ENCODE assay signal across 9 mouse cellular contexts in the genomic region with DNA sequence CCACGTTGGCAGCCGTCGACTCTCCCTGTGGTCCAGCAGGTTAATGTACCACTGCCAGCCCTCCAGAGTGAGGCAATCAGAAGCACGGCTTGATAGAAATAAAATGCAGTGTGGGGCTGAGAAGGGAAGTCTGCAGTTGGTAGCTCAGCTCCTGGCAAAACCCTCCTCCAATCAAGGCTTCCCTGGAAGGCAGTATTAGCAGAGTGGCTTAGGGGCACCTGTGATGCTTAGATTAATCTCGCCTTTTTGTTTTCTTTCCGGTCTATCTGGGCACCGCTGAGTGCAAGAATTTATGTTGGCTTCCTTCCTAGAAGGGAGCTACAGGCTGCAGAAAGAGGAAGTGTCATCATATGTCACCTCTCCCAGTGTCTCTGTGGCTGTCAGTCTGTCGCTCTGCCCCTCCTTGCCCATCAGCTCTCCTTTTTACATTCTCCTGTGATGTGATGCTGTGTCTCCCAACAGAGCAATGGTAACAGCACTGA.
DNase-seq lines count a peak whose midpoint lies in the region; ATAC-seq lines count a peak whose summit lies in the region.
"Had no signal": no experiment of that assay in that cellular context is flagged by ENCODE, and none has a peak within 500 bp of the region (broad histone marks: within the 10 kb centered on the region; RNA-seq: fewer than 3 reads in every experiment).

No protein-coding gene starts in this region.

- peak; percentile 53; the same call in 1 of the 2 replicates for ATAC-seq in heart, embryonic 12.5 days (ENCODE audit: insufficient number of reproducible peaks, low FRiP score)
- peak; percentile 45; the same call in 1 of the 2 replicates for ATAC-seq in midbrain, embryonic 15.5 days (replicated peaks)

- H3K9ac ChIP-seq in heart, embryonic 12.5 days, result no peak overlapping the region
- H3K9ac ChIP-seq in midbrain, embryonic 15.5 days, result no peak overlapping the region

- no peak for DNase-seq in heart, embryonic 10.5 days (ENCODE audit: low spot score)
- peak; percentile 66 for DNase-seq in left cerebral cortex, postnatal 4 days
- DNase-seq in left cerebral cortex, postnatal 10 days (ENCODE audit: extremely low spot score in 1 of 2, low spot score in 2 of 2), result no peak
- DNase-seq in cerebellum, postnatal 25 days, result peak; percentile 84 to 87
- no peak for DNase-seq in gastrocnemius, postnatal 14 days
- no peak for DNase-seq in spleen, adult 12 weeks (ENCODE audit: low spot score)
- DNase-seq: adrenal gland, adult 8-10 months had no signal

- no peak overlapping the region for H3K4me3 ChIP-seq in heart, embryonic 12.5 days
- H3K4me3 ChIP-seq in heart, embryonic 10.5 days, result no peak overlapping the region
- H3K4me3 ChIP-seq in midbrain, embryonic 15.5 days, result no peak overlapping the region

- H3K4me1 ChIP-seq in heart, embryonic 12.5 days (replicated peaks), result peaks cover 22% of the 10 kb centered on the region
- H3K4me1 ChIP-seq in heart, embryonic 10.5 days, result peaks cover 15% of the 10 kb centered on the region
- peaks cover 11% of the 10 kb centered on the region for H3K4me1 ChIP-seq in midbrain, embryonic 15.5 days

- 13% methylated on average over 8 of the region's 8 CpGs for WGBS in heart, embryonic 12.5 days
- 17% methylated on average over 8 of the region's 8 CpGs for WGBS in heart, embryonic 10.5 days
- WGBS in midbrain, embryonic 15.5 days, result 23% methylated on average over 8 of the region's 8 CpGs

- H3K36me3 ChIP-seq in heart, embryonic 12.5 days, result no peaks in the 10 kb centered on the region
- no peaks in the 10 kb centered on the region for H3K36me3 ChIP-seq in heart, embryonic 10.5 days
- H3K36me3 ChIP-seq in midbrain, embryonic 15.5 days (replicated peaks), result no peaks in the 10 kb centered on the region

- peak overlapping the region; percentile 46 for H3K4me2 ChIP-seq in heart, embryonic 12.5 days
- no peak overlapping the region for H3K4me2 ChIP-seq in midbrain, embryonic 15.5 days

- H3K9me3 ChIP-seq in heart, embryonic 12.5 days (replicated peaks), result no peaks in the 10 kb centered on the region
- H3K9me3 ChIP-seq in heart, embryonic 10.5 days, result no peaks in the 10 kb centered on the region
- no peaks in the 10 kb centered on the region for H3K9me3 ChIP-seq in midbrain, embryonic 15.5 days

- 0 out of 2 replicates have a peak overlapping the region, but pooled peaks have one; percentile 16 for H3K27ac ChIP-seq in heart, embryonic 12.5 days (ENCODE audit: poor library complexity, severe bottlenecking)
- no peak overlapping the region for H3K27ac ChIP-seq in heart, embryonic 10.5 days
- H3K27ac ChIP-seq in midbrain, embryonic 15.5 days, result peak overlapping the region; percentile 35

- intact Hi-C loops in left cerebral cortex, postnatal 4 days (cut with DNase I), result no loop called here
- intact Hi-C loops in left cerebral cortex, postnatal 10 days (cut with DNase I), result no loop called here
- intact Hi-C loops in gastrocnemius, postnatal 14 days (cut with DNase I; ENCODE audit: low total_unique reads), result no loop called here

- H3K27me3 ChIP-seq in heart, embryonic 12.5 days (replicated peaks), result no peaks in the 10 kb centered on the region
- no peaks in the 10 kb centered on the region for H3K27me3 ChIP-seq in heart, embryonic 10.5 days (ENCODE audit: insufficient read depth, poor library complexity, severe bottlenecking)
- H3K27me3 ChIP-seq in midbrain, embryonic 15.5 days (replicated peaks), result no peaks in the 10 kb centered on the region

Comparison
In these comparisons a context has a peak if more than half of its experiments do, and no peak if none do; other contexts are left out.
1. DNase-seq: peak in left cerebral cortex, postnatal 4 days (single experiment) and cerebellum, postnatal 25 days (2 of 2); none in heart, embryonic 10.5 days (single experiment), left cerebral cortex, postnatal 10 days (0 of 2), gastrocnemius, postnatal 14 days (single experiment) and spleen, adult 12 weeks (single experiment).